Mouse (Mus musculus) heart, postnatal 0 days (tissue): ENCODE results near the gene Slc48a1.

Experiments
- CTCF ChIP-seq: IDR thresholded peaks from 2 replicates; pipeline ENCODE4 v1.5.1; 2016; ENCODE audit warnings: antibody characterized with exemption, control low read depth, low read depth
- EP300 ChIP-seq: IDR thresholded peaks from 2 replicates; pipeline ENCODE4 v1.6.1; 2016; ENCODE audit warnings: antibody characterized with exemption, low read depth

DNA sequence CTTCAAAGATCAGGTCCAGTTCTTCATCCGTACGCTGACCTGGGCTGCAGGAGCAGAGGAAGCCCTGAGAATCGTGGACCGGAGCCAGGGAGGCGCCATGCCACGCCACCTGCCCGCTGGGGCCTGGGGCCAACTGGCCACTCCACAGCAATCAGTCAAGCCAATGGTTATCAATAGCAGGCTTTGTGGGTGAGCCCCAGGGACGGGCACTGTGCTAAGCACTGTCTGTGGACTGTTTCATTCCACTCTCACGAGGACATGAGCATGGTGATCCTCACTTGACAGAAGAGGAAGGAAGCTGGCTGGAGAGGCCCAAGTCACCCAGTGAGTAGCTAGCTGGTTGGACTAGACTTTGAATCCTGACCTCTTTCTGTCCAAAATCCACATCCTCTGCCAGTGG lies 18.3 kb upstream of the Slc48a1 start:
- TF ChIP-seq EP300 (no peak), CTCF (no peak)
